ENCODE assay signal across 12 mouse cellular contexts in genomic region chr12:113149341-113149740, GRCm38 (mm10).
DNase-seq lines count a peak whose midpoint lies in the region.
"Had no signal": no experiment of that assay in that cellular context is flagged by ENCODE, and none has a peak within 500 bp of the region (broad histone marks: within the 10 kb centered on the region; RNA-seq: fewer than 3 reads in every experiment).

No protein-coding gene starts in this region.

- DNase-seq in cerebellum, postnatal 10 days: peak; percentile 58 to 62
- no peak for DNase-seq in cerebellum, adult 11 months
- peak; percentile 53 to 75 for DNase-seq in kidney, postnatal 25 days
- no peak for DNase-seq in kidney, adult 11 months
- DNase-seq in R1 (ENCODE audit: low read depth, low spot score): peak; percentile 46
- peak; percentile 61 for DNase-seq in lung, postnatal 25 days (ENCODE audit: low spot score)
- no peak for DNase-seq in thymus, postnatal 25 days
- DNase-seq in retina, postnatal 1 day: no peak
- DNase-seq: cerebellum, adult 18-20 months; embryo, embryonic 11 days; liver, postnatal 0 days; right cerebral cortex, postnatal 4 days had no signal

Comparison
In these comparisons a context has a peak if more than half of its experiments do, and no peak if none do; other contexts are left out.
1. DNase-seq: peak in cerebellum, postnatal 10 days (2 of 2), kidney, postnatal 25 days (2 of 2), R1 (single experiment) and lung, postnatal 25 days (single experiment); none in cerebellum, adult 11 months (single experiment), kidney, adult 11 months (single experiment), thymus, postnatal 25 days (single experiment) and retina, postnatal 1 day (single experiment).